Mouse (Mus musculus): ENCODE results near the gene Kctd20. TPM values are rescaled to one million over a fixed set of nuclear protein-coding genes. Genes with fewer than 3 reads are reported as not detected.

Kctd20 gene
- polyA plus RNA-seq, 1 experiment from 2014 or later = 37.6 TPM

GRCm38 (mm10) chr17:28947011-28947939 is 4.5 kb upstream of the Kctd20 start:
- TF ChIP-seq CTCF (IDR thresholded peaks at IDR 0.05; ENCODE audit: low read depth) = peak; percentile 37
- no peak for TF ChIP-seq EP300 (optimal IDR thresholded peaks at IDR 0.05)
- no peaks in the 10 kb centered on the region for H3K4me1 ChIP-seq (replicated peaks; ENCODE audit: control insufficient read depth, insufficient read depth)
- WGBS = 93% methylated on average over 19 of the region's 19 CpGs
- no peaks in the 10 kb centered on the region for H3K27me3 ChIP-seq (ENCODE audit: control insufficient read depth, insufficient read depth, low read length)
- DNase-seq (ENCODE audit: low spot score) (no peak), ATAC-seq (ENCODE audit: low FRiP score, low TSS enrichment) (no peak)
- H3K4me3 ChIP-seq (ENCODE audit: low read depth, low read length) = no peak overlapping the region
- H3K9ac ChIP-seq (ENCODE audit: low read length) = no peak overlapping the region
- no peaks in the 10 kb centered on the region for H3K9me3 ChIP-seq (ENCODE audit: control insufficient read depth, low read length)
- no peak overlapping the region for H3K27ac ChIP-seq (replicated peaks)
- no peak overlapping the region for H3K4me2 ChIP-seq (replicated peaks; ENCODE audit: low read depth)
- no peaks in the 10 kb centered on the region for H3K36me3 ChIP-seq (ENCODE audit: control insufficient read depth, insufficient read depth, low read length)

- TF ChIP-seq CTCF (IDR thresholded peaks at IDR 0.05; ENCODE audit: low read depth) (no peak), EP300 (optimal IDR thresholded peaks at IDR 0.05) (no peak)
- WGBS = 25% methylated on average over 4 of the region's 4 CpGs
- Histone ChIP-seq H3K4me2 (replicated peaks; ENCODE audit: low read depth) (no peak overlapping the region), H3K27ac (replicated peaks) (no peak overlapping the region), H3K9me3 (ENCODE audit: control insufficient read depth, low read length) (no peaks in the 10 kb centered on the region), H3K27me3 (ENCODE audit: control insufficient read depth, insufficient read depth, low read length) (no peaks in the 10 kb centered on the region), H3K9ac (ENCODE audit: low read length) (no peak overlapping the region), H3K4me3 (ENCODE audit: low read depth, low read length) (no peak overlapping the region), H3K36me3 (ENCODE audit: control insufficient read depth, insufficient read depth, low read length) (no peaks in the 10 kb centered on the region), H3K4me1 (replicated peaks; ENCODE audit: control insufficient read depth, insufficient read depth) (no peaks in the 10 kb centered on the region)
- no peak for ATAC-seq (ENCODE audit: low FRiP score, low TSS enrichment)
- no peak for DNase-seq (ENCODE audit: low spot score)
Observed at GRCm38 (mm10) chr17:28948661-28949060, 3.1 kb upstream of the Kctd20 start.

- Histone ChIP-seq H3K4me1 (replicated peaks; ENCODE audit: control insufficient read depth, insufficient read depth) (no peaks in the 10 kb centered on the region), H3K36me3 (ENCODE audit: control insufficient read depth, insufficient read depth, low read length) (no peaks in the 10 kb centered on the region), H3K27me3 (ENCODE audit: control insufficient read depth, insufficient read depth, low read length) (no peaks in the 10 kb centered on the region), H3K4me2 (replicated peaks; ENCODE audit: low read depth) (no peak overlapping the region), H3K9ac (ENCODE audit: low read length) (no peak overlapping the region), H3K4me3 (ENCODE audit: low read depth, low read length) (no peak overlapping the region), H3K27ac (replicated peaks) (no peak overlapping the region), H3K9me3 (ENCODE audit: control insufficient read depth, low read length) (no peaks in the 10 kb centered on the region)
- no peak for ATAC-seq (ENCODE audit: low FRiP score, low TSS enrichment)
- 67% methylated on average over 4 of the region's 4 CpGs for WGBS
- TF ChIP-seq CTCF (IDR thresholded peaks at IDR 0.05; ENCODE audit: low read depth) = no peak
- TF ChIP-seq EP300 (optimal IDR thresholded peaks at IDR 0.05) = no peak
- no peak for DNase-seq (ENCODE audit: low spot score)
Observed at GRCm38 (mm10) chr17:28950751-28951150, 999 bp upstream of the Kctd20 start.

GRCm38 (mm10) chr17:28953251-28953650 is 1.5 kb downstream of the Kctd20 start:
- peak overlapping the region; percentile 98 for H3K27ac ChIP-seq (replicated peaks)
- H3K36me3 ChIP-seq (ENCODE audit: control insufficient read depth, insufficient read depth, low read length) = no peaks in the 10 kb centered on the region
- peak overlapping the region; percentile 87 for H3K9ac ChIP-seq (ENCODE audit: low read length)
- H3K4me3 ChIP-seq (ENCODE audit: low read depth, low read length) = peak overlapping the region; percentile 75
- peak overlapping the region; percentile 76 for H3K4me2 ChIP-seq (replicated peaks; ENCODE audit: low read depth)
- H3K9me3 ChIP-seq (ENCODE audit: control insufficient read depth, low read length) = no peaks in the 10 kb centered on the region
- no peaks in the 10 kb centered on the region for H3K27me3 ChIP-seq (ENCODE audit: control insufficient read depth, insufficient read depth, low read length)
- WGBS = 1% methylated on average over 9 of the region's 9 CpGs
- DNase-seq (ENCODE audit: low spot score) = peak; percentile 34
- ATAC-seq (ENCODE audit: low FRiP score, low TSS enrichment) = no peak
- no peaks in the 10 kb centered on the region for H3K4me1 ChIP-seq (replicated peaks; ENCODE audit: control insufficient read depth, insufficient read depth)
- TF ChIP-seq CTCF (IDR thresholded peaks at IDR 0.05; ENCODE audit: low read depth) (no peak), EP300 (optimal IDR thresholded peaks at IDR 0.05) (peak; percentile 16)

GRCm38 (mm10) chr17:28954416-28954815 is 2.7 kb downstream of the Kctd20 start:
- Histone ChIP-seq H3K4me2 (replicated peaks; ENCODE audit: low read depth) (no peak overlapping the region), H3K36me3 (ENCODE audit: control insufficient read depth, insufficient read depth, low read length) (no peaks in the 10 kb centered on the region), H3K9me3 (ENCODE audit: control insufficient read depth, low read length) (no peaks in the 10 kb centered on the region), H3K4me1 (replicated peaks; ENCODE audit: control insufficient read depth, insufficient read depth) (no peaks in the 10 kb centered on the region), H3K27ac (replicated peaks) (no peak overlapping the region), H3K4me3 (ENCODE audit: low read depth, low read length) (no peak overlapping the region), H3K27me3 (ENCODE audit: control insufficient read depth, insufficient read depth, low read length) (no peaks in the 10 kb centered on the region), H3K9ac (ENCODE audit: low read length) (no peak overlapping the region)
- 95% methylated on average over 9 of the region's 9 CpGs for WGBS
- no peak for TF ChIP-seq CTCF (IDR thresholded peaks at IDR 0.05; ENCODE audit: low read depth)
- ATAC-seq (ENCODE audit: low FRiP score, low TSS enrichment) (no peak), DNase-seq (ENCODE audit: low spot score) (no peak)

- WGBS = 45% methylated on average over 10 of the region's 10 CpGs
Observed at GRCm38 (mm10) chr17:28960597-28960996, 8.8 kb downstream of the Kctd20 start.

More at GRCm38 (mm10) chr17:28960597-28960996, 8.8 kb downstream of the Kctd20 start:
- no peaks in the 10 kb centered on the region for H3K27me3 ChIP-seq (ENCODE audit: control insufficient read depth, insufficient read depth, low read length)
- no peak overlapping the region for H3K9ac ChIP-seq (ENCODE audit: low read length)
- DNase-seq (ENCODE audit: low spot score) = no peak
- peaks cover 28% of the 10 kb centered on the region for H3K36me3 ChIP-seq (ENCODE audit: control insufficient read depth, insufficient read depth, low read length)
- H3K27ac ChIP-seq (replicated peaks) = no peak overlapping the region
- H3K4me3 ChIP-seq (ENCODE audit: low read depth, low read length) = no peak overlapping the region
- no peaks in the 10 kb centered on the region for H3K4me1 ChIP-seq (replicated peaks; ENCODE audit: control insufficient read depth, insufficient read depth)
- ATAC-seq (ENCODE audit: low FRiP score, low TSS enrichment) = no peak
- TF ChIP-seq CTCF (IDR thresholded peaks at IDR 0.05; ENCODE audit: low read depth) (peak; percentile 39), EP300 (optimal IDR thresholded peaks at IDR 0.05) (no peak)
- H3K4me2 ChIP-seq (replicated peaks; ENCODE audit: low read depth) = no peak overlapping the region
- H3K9me3 ChIP-seq (ENCODE audit: control insufficient read depth, low read length) = no peaks in the 10 kb centered on the region
